Mouse (Mus musculus): ENCODE results near the gene Tpra1. TPM values are rescaled to one million over a fixed set of nuclear protein-coding genes. Genes with fewer than 3 reads are reported as not detected.

Tpra1 gene
- polyA plus RNA-seq, 1 experiment from 2014 or later, result 90.6 TPM

DNA sequence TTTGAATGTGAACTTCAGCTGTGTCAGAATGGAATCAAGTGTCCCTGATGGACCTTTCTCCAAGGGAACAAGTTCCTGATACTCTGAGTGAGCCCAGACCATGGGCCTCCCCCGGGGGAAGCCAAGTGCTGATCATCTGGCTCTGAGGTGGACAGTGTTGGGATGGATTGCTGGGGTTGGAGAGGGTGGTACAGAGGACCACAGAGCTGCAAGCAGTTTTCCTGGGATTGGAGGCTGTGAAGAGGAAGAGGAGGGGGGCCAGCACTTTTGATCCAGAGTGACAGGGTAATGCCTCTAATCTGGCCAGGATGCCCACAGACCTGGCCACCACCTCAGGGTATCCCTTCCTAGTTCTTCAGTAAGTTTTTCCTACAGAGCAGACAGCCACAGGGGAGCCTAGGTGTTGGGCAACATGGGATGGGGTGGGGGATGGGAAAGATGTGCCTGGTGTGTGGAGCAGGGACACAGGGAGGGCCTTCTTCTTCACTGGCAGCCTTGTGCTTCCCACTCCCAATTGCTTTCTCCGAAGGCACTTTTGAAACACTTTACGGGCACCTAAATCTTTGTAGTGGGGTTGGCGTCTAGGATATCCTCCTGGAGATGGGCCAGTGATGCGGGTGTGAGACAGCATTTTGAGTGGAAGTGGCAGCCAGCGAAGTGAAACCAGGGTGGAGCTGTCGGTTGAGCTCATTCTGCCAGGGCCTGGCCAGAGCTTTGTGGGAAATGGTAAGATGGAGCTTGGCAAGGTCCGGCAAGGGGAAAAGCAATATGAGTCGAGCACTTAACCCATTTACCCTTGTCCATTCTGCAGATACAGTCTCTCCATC, 38.3 kb downstream of the Tpra1 start:
- Histone ChIP-seq H3K4me2 (replicated peaks) (no peak overlapping the region), H3K4me1 (peaks cover 30% of the 10 kb centered on the region), H3K4me3 (no peak overlapping the region), H3K36me3 (no peaks in the 10 kb centered on the region), H3K27me3 (0 out of 2 replicates have a peak, but pooled peaks cover 7% of the 10 kb centered on the region), H3K27ac (no peak overlapping the region), H3K9ac (no peak overlapping the region), H3K9me3 (no peaks in the 10 kb centered on the region)
- no peak for ATAC-seq (ENCODE audit: insufficient number of reproducible peaks, insufficient read depth, low FRiP score, low TSS enrichment)
- WGBS, result 80% methylated on average over 9 of the region's 9 CpGs

DNA sequence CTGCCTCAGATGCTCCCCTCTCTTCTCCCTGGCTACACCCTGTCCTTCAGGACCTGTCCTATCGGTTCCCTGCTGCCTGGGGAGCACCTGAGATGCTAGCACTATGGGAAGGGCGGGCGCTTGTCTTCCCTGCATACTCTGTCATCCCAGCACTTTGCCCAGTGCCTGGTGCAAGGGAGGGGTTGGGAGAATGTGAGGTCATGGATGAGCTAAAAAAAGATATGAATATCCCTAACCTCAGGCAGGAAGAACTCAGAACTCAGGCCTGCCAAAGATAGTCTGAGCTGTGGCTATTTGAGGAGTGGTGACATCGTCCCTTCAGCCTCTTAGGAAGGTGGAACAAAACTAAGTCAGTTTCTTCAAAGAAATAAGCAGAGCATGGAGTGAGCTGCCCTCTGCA, 39.6 kb downstream of the Tpra1 start:
- H3K9me3 ChIP-seq, result no peaks in the 10 kb centered on the region
- no peak for ATAC-seq (ENCODE audit: insufficient number of reproducible peaks, insufficient read depth, low FRiP score, low TSS enrichment)
- no peaks in the 10 kb centered on the region for H3K36me3 ChIP-seq
- WGBS, result 75% methylated on average over 4 of the region's 4 CpGs
- H3K4me3 ChIP-seq, result no peak overlapping the region
- no peak overlapping the region for H3K9ac ChIP-seq
- no peak overlapping the region for H3K27ac ChIP-seq
- no peak overlapping the region for H3K4me2 ChIP-seq (replicated peaks)
- peaks cover 25% of the 10 kb centered on the region for H3K4me1 ChIP-seq
- H3K27me3 ChIP-seq, result 0 out of 2 replicates have a peak, but pooled peaks cover 7% of the 10 kb centered on the region

DNA sequence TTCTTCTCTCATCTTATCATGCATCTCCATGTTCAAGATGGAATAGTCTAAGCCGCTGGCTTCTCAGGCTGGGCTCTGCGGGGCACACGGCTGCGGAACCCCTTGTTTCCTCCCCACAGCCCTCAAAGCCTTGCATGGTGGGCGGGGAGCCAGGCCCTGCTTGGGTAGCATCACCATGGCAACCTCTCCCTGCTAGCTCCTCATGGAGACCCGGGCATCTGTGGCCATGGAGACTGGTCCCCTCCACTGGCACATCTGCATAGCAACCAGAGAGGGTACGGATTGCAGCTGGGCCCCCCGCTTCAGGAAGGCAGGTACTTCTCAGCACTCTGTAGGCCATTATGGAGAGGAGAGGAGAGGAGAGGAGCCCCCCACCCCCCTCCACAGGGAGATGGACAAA, 40.5 kb downstream of the Tpra1 start:
- no peak overlapping the region for H3K27ac ChIP-seq
- H3K4me1 ChIP-seq, result peaks cover 25% of the 10 kb centered on the region
- H3K9ac ChIP-seq, result no peak overlapping the region

DNA sequence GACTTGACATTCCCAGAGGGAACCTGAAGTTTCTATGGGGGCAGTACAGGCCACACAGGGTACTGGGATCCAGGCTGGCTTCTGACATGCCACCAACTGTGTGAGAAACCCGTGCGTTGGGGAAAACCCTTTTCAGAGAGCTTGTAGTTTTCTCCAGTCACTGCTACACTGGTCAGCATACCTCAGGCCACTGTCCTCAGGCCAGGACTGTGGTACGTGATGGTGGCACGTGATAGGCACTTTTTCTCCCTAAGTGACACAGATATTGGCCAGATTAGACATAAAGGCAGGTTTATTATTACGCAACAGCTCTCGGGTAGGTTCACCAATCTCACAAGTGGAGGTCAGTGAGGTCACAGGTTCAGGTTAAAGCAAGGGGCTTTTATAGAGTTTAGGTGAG, 41.6 kb downstream of the Tpra1 start:
- Histone ChIP-seq H3K9me3 (no peaks in the 10 kb centered on the region), H3K36me3 (no peaks in the 10 kb centered on the region), H3K4me1 (peaks cover 15% of the 10 kb centered on the region; the same call in 1 of the 2 replicates), H3K9ac (no peak overlapping the region), H3K4me2 (replicated peaks) (no peak overlapping the region), H3K4me3 (no peak overlapping the region), H3K27me3 (0 out of 2 replicates have a peak, but pooled peaks cover 7% of the 10 kb centered on the region), H3K27ac (no peak overlapping the region)
- 79% methylated on average over 6 of the region's 6 CpGs for WGBS
- no peak for ATAC-seq (ENCODE audit: insufficient number of reproducible peaks, insufficient read depth, low FRiP score, low TSS enrichment)

More for the DNA sequence above, 40.5 kb downstream of the Tpra1 start:
- peak; percentile 22; the same call in 1 of the 2 replicates for ATAC-seq (ENCODE audit: insufficient number of reproducible peaks, insufficient read depth, low FRiP score, low TSS enrichment)
- H3K4me3 ChIP-seq, result no peak overlapping the region
- H3K27me3 ChIP-seq, result 0 out of 2 replicates have a peak, but pooled peaks cover 7% of the 10 kb centered on the region
- H3K4me2 ChIP-seq (replicated peaks), result no peak overlapping the region
- no peaks in the 10 kb centered on the region for H3K36me3 ChIP-seq
- H3K9me3 ChIP-seq, result no peaks in the 10 kb centered on the region
- WGBS, result 40% methylated on average over 8 of the region's 8 CpGs

DNA sequence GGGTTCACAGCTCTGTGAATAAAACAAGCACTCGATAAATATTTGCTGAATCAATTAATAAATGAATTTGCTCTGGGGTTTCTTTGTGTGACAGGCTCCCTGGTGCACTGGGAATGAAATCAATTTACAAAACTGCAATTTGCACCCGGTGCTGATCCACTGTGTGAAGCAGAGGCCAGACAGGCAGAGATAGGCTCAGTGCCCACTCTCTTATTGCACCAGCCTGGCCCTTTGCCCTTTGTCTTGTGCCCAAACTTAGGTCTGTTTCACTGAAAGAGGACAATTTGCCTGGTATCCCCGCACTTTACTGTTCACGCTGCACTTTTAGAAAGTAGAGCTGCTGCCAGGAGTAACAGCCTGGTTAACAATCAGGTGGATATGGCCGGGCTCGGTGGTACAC, 44.4 kb downstream of the Tpra1 start:
- ATAC-seq (ENCODE audit: insufficient number of reproducible peaks, insufficient read depth, low FRiP score, low TSS enrichment), result no peak
- WGBS, result 85% methylated on average over 6 of the region's 6 CpGs
- no peaks in the 10 kb centered on the region for H3K36me3 ChIP-seq
- H3K4me2 ChIP-seq (replicated peaks), result no peak overlapping the region
- H3K4me1 ChIP-seq, result no peaks in the 10 kb centered on the region
- no peak overlapping the region for H3K9ac ChIP-seq
- no peak overlapping the region for H3K27ac ChIP-seq
- H3K4me3 ChIP-seq, result no peak overlapping the region
- no peaks in the 10 kb centered on the region for H3K9me3 ChIP-seq
- H3K27me3 ChIP-seq, result 0 out of 2 replicates have a peak, but pooled peaks cover 3% of the 10 kb centered on the region

- no peak for ATAC-seq (ENCODE audit: insufficient number of reproducible peaks, insufficient read depth, low FRiP score, low TSS enrichment)
These were observed 45.7 kb downstream of the Tpra1 start for GRCm38 (mm10) chr6:88947771-88948170.

GRCm38 (mm10) chr6:88956725-88957124, 54.7 kb downstream of the Tpra1 start:
- no peaks in the 10 kb centered on the region for H3K36me3 ChIP-seq
- no peak overlapping the region for H3K4me2 ChIP-seq (replicated peaks)
- peaks cover 12% of the 10 kb centered on the region for H3K4me1 ChIP-seq
- WGBS, result 82% methylated on average over 2 of the region's 2 CpGs
- H3K9ac ChIP-seq, result no peak overlapping the region
- H3K27me3 ChIP-seq, result no peaks in the 10 kb centered on the region
- no peak for ATAC-seq (ENCODE audit: insufficient number of reproducible peaks, insufficient read depth, low FRiP score, low TSS enrichment)
- H3K9me3 ChIP-seq, result no peaks in the 10 kb centered on the region
- H3K27ac ChIP-seq, result no peak overlapping the region
- H3K4me3 ChIP-seq, result no peak overlapping the region

More at GRCm38 (mm10) chr6:88947771-88948170, 45.7 kb downstream of the Tpra1 start:
- H3K36me3 ChIP-seq, result no peaks in the 10 kb centered on the region
- no peak overlapping the region for H3K4me3 ChIP-seq
- H3K4me1 ChIP-seq, result no peaks in the 10 kb centered on the region
- H3K4me2 ChIP-seq (replicated peaks), result no peak overlapping the region
- H3K9ac ChIP-seq, result no peak overlapping the region
- no peaks in the 10 kb centered on the region for H3K27me3 ChIP-seq
- no peaks in the 10 kb centered on the region for H3K9me3 ChIP-seq
- H3K27ac ChIP-seq, result no peak overlapping the region

DNA sequence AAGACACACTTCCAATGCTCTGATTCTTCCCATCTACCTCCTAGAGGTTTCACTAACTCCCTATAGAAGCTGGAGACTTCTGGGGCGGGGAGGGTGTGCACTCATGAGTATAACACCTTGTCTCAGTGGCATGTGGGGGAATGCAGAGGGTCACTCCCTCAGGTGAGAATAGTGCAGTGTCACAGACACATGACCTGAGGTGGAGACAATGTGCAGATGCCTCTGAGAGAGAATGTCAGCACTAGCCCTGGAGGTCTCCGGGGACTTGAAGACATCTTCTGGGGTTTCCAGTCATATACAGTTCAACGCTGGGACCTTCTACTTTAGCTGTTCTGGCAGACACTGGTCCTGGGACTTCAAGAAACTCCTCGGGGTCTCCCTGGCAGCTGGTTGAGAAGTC, 55.3 kb downstream of the Tpra1 start:
- Histone ChIP-seq H3K4me3 (no peak overlapping the region), H3K9me3 (no peaks in the 10 kb centered on the region), H3K27me3 (no peaks in the 10 kb centered on the region), H3K4me2 (replicated peaks) (no peak overlapping the region), H3K27ac (no peak overlapping the region), H3K4me1 (peaks cover 12% of the 10 kb centered on the region), H3K36me3 (no peaks in the 10 kb centered on the region), H3K9ac (no peak overlapping the region)
- WGBS, result 88% methylated on average over 4 of the region's 4 CpGs
- ATAC-seq (ENCODE audit: insufficient number of reproducible peaks, insufficient read depth, low FRiP score, low TSS enrichment), result no peak

GRCm38 (mm10) chr6:88957801-88958211, 55.8 kb downstream of the Tpra1 start:
- H3K4me2 ChIP-seq (replicated peaks), result no peak overlapping the region
- H3K4me3 ChIP-seq, result no peak overlapping the region
- H3K9ac ChIP-seq, result no peak overlapping the region
- H3K27me3 ChIP-seq, result no peaks in the 10 kb centered on the region
- WGBS, result 83% methylated on average over 5 of the region's 5 CpGs
- H3K9me3 ChIP-seq, result no peaks in the 10 kb centered on the region
- H3K36me3 ChIP-seq, result no peaks in the 10 kb centered on the region
- ATAC-seq (ENCODE audit: insufficient number of reproducible peaks, insufficient read depth, low FRiP score, low TSS enrichment), result no peak
- peaks cover 12% of the 10 kb centered on the region for H3K4me1 ChIP-seq
- no peak overlapping the region for H3K27ac ChIP-seq

GRCm38 (mm10) chr6:88958305-88958704, 56.3 kb downstream of the Tpra1 start:
- Histone ChIP-seq H3K36me3 (no peaks in the 10 kb centered on the region), H3K9me3 (no peaks in the 10 kb centered on the region), H3K4me3 (no peak overlapping the region), H3K4me1 (peaks cover 12% of the 10 kb centered on the region), H3K4me2 (replicated peaks) (no peak overlapping the region), H3K9ac (no peak overlapping the region), H3K27ac (no peak overlapping the region), H3K27me3 (no peaks in the 10 kb centered on the region)
- WGBS, result 88% methylated on average over 2 of the region's 2 CpGs
- ATAC-seq (ENCODE audit: insufficient number of reproducible peaks, insufficient read depth, low FRiP score, low TSS enrichment), result no peak

- Histone ChIP-seq H3K27me3 (no peaks in the 10 kb centered on the region), H3K36me3 (no peaks in the 10 kb centered on the region), H3K27ac (no peak overlapping the region), H3K9ac (no peak overlapping the region), H3K4me2 (replicated peaks) (no peak overlapping the region), H3K4me3 (no peak overlapping the region), H3K4me1 (peaks cover 12% of the 10 kb centered on the region), H3K9me3 (no peaks in the 10 kb centered on the region)
- 20% methylated on average over 7 of the region's 7 CpGs for WGBS
- ATAC-seq (ENCODE audit: insufficient number of reproducible peaks, insufficient read depth, low FRiP score, low TSS enrichment), result 0 out of 2 replicates have a peak, but pooled peaks have one; percentile 61
These were observed 57.8 kb downstream of the Tpra1 start for GRCm38 (mm10) chr6:88959834-88960233.

- Histone ChIP-seq H3K27ac (peak overlapping the region; percentile 38), H3K9ac (no peak overlapping the region)
- 40% methylated on average over 4 of the region's 4 CpGs for WGBS
These were observed 58.9 kb downstream of the Tpra1 start for GRCm38 (mm10) chr6:88960941-88961340.

More at GRCm38 (mm10) chr6:88960941-88961340, 58.9 kb downstream of the Tpra1 start:
- peaks cover 12% of the 10 kb centered on the region for H3K4me1 ChIP-seq
- no peak overlapping the region for H3K4me2 ChIP-seq (replicated peaks)
- no peak for ATAC-seq (ENCODE audit: insufficient number of reproducible peaks, insufficient read depth, low FRiP score, low TSS enrichment)
- no peaks in the 10 kb centered on the region for H3K27me3 ChIP-seq
- no peaks in the 10 kb centered on the region for H3K36me3 ChIP-seq
- no peaks in the 10 kb centered on the region for H3K9me3 ChIP-seq
- H3K4me3 ChIP-seq, result no peak overlapping the region

All from embryonic facial prominence, embryonic 12.5 days (tissue).